Mouse (Mus musculus): Measurements from ENCODE around the gene Zfp787. TPM values are rescaled to one million over a fixed set of nuclear protein-coding genes. Genes with fewer than 3 reads are reported as not detected.
"Not testable (repeated sequence)": the region's sequence is repeated elsewhere in the genome, so short reads cannot be mapped to it uniquely, and the experiment has no call there.

Zfp787 gene
- polyA plus RNA-seq, 1 experiment from 2014 or later: 11.2 TPM

- Histone ChIP-seq H3K4me1 (replicated peaks; ENCODE audit: control insufficient read depth, insufficient read depth, low read length) (no peaks in the 10 kb centered on the region), H3K9me3 (ENCODE audit: control insufficient read depth, low read length) (no peaks in the 10 kb centered on the region), H3K27me3 (ENCODE audit: control insufficient read depth, insufficient read depth, low read length) (no peaks in the 10 kb centered on the region), H3K27ac (ENCODE audit: low read depth, low read length) (no peak overlapping the region), H3K9ac (ENCODE audit: low read length) (no peak overlapping the region), H3K36me3 (ENCODE audit: control insufficient read depth, insufficient read depth, low read length) (no peaks in the 10 kb centered on the region), H3K4me2 (ENCODE audit: low read depth, low read length, severe bottlenecking) (no peak overlapping the region), H3K4me3 (ENCODE audit: low read depth, low read length) (no peak overlapping the region)
- ATAC-seq (replicated peaks; ENCODE audit: low FRiP score) (peak; percentile 72), DNase-seq (ENCODE audit: low spot score) (peak; percentile 68)
- WGBS: 38% methylated on average over 7 of the region's 7 CpGs
These were observed 28.9 kb downstream of the Zfp787 start for GRCm38 (mm10) chr7:6126690-6127448.

DNA sequence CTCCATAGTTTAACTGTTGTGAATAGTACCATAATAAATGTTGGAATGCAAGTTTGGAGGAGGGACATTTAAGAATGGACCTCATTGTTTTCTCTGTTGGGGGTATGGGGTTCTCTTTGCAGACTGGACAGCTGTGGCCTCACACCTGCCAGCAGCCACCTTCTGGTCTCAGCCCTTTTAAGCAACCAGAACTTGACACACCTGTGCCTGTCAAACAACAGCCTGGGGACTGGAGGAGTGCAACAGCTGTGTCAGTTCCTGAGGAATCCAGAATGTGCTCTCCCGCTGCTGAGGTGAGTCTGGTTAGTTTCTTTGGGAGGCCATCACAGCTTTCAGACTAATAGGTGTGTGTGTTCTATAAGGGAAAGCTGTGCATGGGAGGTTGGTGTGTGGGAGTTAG is 34.7 kb downstream of the Zfp787 start:
- not testable (repeated sequence) for ATAC-seq (replicated peaks; ENCODE audit: low FRiP score); DNase-seq (ENCODE audit: low spot score); H3K36me3 ChIP-seq (ENCODE audit: control insufficient read depth, insufficient read depth, low read length); H3K27ac ChIP-seq (ENCODE audit: low read depth, low read length); H3K9ac ChIP-seq (ENCODE audit: low read length); H3K4me1 ChIP-seq (replicated peaks; ENCODE audit: control insufficient read depth, insufficient read depth, low read length); H3K4me3 ChIP-seq (ENCODE audit: low read depth, low read length); H3K9me3 ChIP-seq (ENCODE audit: control insufficient read depth, low read length); H3K27me3 ChIP-seq (ENCODE audit: control insufficient read depth, insufficient read depth, low read length); H3K4me2 ChIP-seq (ENCODE audit: low read depth, low read length, severe bottlenecking)
- WGBS: 88% methylated on average over 1 of the region's 1 CpGs

DNA sequence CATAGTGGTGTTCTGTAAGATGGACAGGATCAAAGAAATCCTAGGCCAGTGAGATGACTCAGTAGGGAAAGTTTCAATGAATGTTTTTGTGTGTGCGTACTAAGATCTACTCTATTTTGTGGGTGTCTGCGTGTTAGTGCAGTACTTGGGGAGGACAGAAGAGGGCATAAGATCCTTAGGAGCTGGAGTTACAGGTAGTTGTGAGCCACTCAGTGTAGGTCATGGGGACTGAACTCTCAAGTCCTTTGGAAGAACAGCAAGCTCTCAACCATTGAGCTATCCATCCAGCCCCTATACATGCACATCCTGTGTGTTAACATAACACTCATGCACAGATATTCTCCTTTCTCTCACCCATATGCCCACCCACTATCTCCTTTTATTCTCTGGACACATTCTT is 35.7 kb downstream of the Zfp787 start:
- not testable (repeated sequence) for H3K27me3 ChIP-seq (ENCODE audit: control insufficient read depth, insufficient read depth, low read length); H3K4me1 ChIP-seq (replicated peaks; ENCODE audit: control insufficient read depth, insufficient read depth, low read length); H3K9me3 ChIP-seq (ENCODE audit: control insufficient read depth, low read length); H3K4me2 ChIP-seq (ENCODE audit: low read depth, low read length, severe bottlenecking); DNase-seq (ENCODE audit: low spot score); H3K9ac ChIP-seq (ENCODE audit: low read length); H3K36me3 ChIP-seq (ENCODE audit: control insufficient read depth, insufficient read depth, low read length); H3K4me3 ChIP-seq (ENCODE audit: low read depth, low read length); ATAC-seq (replicated peaks; ENCODE audit: low FRiP score); H3K27ac ChIP-seq (ENCODE audit: low read depth, low read length)
- WGBS: 78% methylated on average over 2 of the region's 2 CpGs

DNA sequence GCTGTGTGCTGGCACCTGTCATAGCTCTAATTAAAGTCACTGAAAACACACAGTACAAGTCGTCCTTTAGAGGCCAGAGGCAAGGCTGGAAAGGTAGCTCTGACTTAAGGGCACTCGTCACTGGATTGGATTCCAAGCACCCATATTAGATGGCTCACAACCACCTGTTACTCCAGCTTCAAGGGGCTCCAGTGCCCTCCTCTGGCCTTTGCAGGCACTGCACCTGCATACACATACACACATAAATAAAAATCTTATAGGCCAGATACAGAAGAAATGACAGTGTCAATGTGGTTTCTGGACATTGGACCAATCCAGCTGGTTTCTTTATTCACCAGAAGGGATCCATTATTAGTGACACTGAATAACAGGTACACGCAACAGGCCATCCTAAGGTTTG is 36.3 kb downstream of the Zfp787 start:
- Histone ChIP-seq H3K36me3 (ENCODE audit: control insufficient read depth, insufficient read depth, low read length) (no peaks in the 10 kb centered on the region), H3K27ac (ENCODE audit: low read depth, low read length) (no peak overlapping the region), H3K9ac (ENCODE audit: low read length) (no peak overlapping the region), H3K9me3 (ENCODE audit: control insufficient read depth, low read length) (no peaks in the 10 kb centered on the region), H3K27me3 (ENCODE audit: control insufficient read depth, insufficient read depth, low read length) (no peaks in the 10 kb centered on the region), H3K4me2 (ENCODE audit: low read depth, low read length, severe bottlenecking) (no peak overlapping the region), H3K4me1 (replicated peaks; ENCODE audit: control insufficient read depth, insufficient read depth, low read length) (no peaks in the 10 kb centered on the region), H3K4me3 (ENCODE audit: low read depth, low read length) (no peak overlapping the region)
- no peak for ATAC-seq (replicated peaks; ENCODE audit: low FRiP score)
- 76% methylated on average over 3 of the region's 3 CpGs for WGBS
- no peak for DNase-seq (ENCODE audit: low spot score)

Other genes with a start within 250 kb of the Zfp787 start
- gene Vmn1r65, start 145.0 kb downstream of the Zfp787 start, polyA plus RNA-seq (2014; fragmentation: Nextera tagmentation; extraction: Ambion mirVana): not detected in 2 replicates
- not detected in 2 replicates for gene Nlrp4c, start 110.8 kb downstream of the Zfp787 start, polyA plus RNA-seq (2014; fragmentation: Nextera tagmentation; extraction: Ambion mirVana)
- 73.9 and 82.4 TPM in 2 replicates for gene Zfp444, start 16.2 kb upstream of the Zfp787 start, polyA plus RNA-seq (2014; fragmentation: Nextera tagmentation; extraction: Ambion mirVana)
- gene Galp, start 41.1 kb upstream of the Zfp787 start, polyA plus RNA-seq (2014; fragmentation: Nextera tagmentation; extraction: Ambion mirVana): not detected in 2 replicates
- not detected in 2 replicates for gene Zscan5b, start 66.3 kb upstream of the Zfp787 start, polyA plus RNA-seq (2014; fragmentation: Nextera tagmentation; extraction: Ambion mirVana)
- gene Epp13, start 96.7 kb upstream of the Zfp787 start, polyA plus RNA-seq (2014; fragmentation: Nextera tagmentation; extraction: Ambion mirVana): not detected in 2 replicates
- gene Zfp667, start 130.6 kb upstream of the Zfp787 start, polyA plus RNA-seq (2014; fragmentation: Nextera tagmentation; extraction: Ambion mirVana): 10.7 and 10.9 TPM in 2 replicates
- 5.9 and 6.6 TPM in 2 replicates for gene Zfp583, start 175.3 kb upstream of the Zfp787 start, polyA plus RNA-seq (2014; fragmentation: Nextera tagmentation; extraction: Ambion mirVana)
- 3.9 and 4.1 TPM in 2 replicates for gene Gm3854, start 187.8 kb upstream of the Zfp787 start, polyA plus RNA-seq (2014; fragmentation: Nextera tagmentation; extraction: Ambion mirVana)
- 1.9 and 3.1 TPM in 2 replicates for gene Zfp78, start 207.3 kb upstream of the Zfp787 start, polyA plus RNA-seq (2014; fragmentation: Nextera tagmentation; extraction: Ambion mirVana)
- gene Zfp28, start 227.3 kb upstream of the Zfp787 start, polyA plus RNA-seq (2014; fragmentation: Nextera tagmentation; extraction: Ambion mirVana): 12.3 and 12.8 TPM in 2 replicates
- 0.55 and 0.99 TPM in 2 replicates for gene Smim17, start 242.7 kb upstream of the Zfp787 start, polyA plus RNA-seq (2014; fragmentation: Nextera tagmentation; extraction: Ambion mirVana)

All from forebrain, embryonic 11.5 days (tissue).